Mouse (Mus musculus) 416B (cell line): ENCODE results near the gene Sertad2.

Source experiments
- DNase-seq: peaks from one replicate; pipeline ENCODE4 v3.0.0; 2011; ENCODE audit warnings: low read depth

Gene Sertad2

DNA sequence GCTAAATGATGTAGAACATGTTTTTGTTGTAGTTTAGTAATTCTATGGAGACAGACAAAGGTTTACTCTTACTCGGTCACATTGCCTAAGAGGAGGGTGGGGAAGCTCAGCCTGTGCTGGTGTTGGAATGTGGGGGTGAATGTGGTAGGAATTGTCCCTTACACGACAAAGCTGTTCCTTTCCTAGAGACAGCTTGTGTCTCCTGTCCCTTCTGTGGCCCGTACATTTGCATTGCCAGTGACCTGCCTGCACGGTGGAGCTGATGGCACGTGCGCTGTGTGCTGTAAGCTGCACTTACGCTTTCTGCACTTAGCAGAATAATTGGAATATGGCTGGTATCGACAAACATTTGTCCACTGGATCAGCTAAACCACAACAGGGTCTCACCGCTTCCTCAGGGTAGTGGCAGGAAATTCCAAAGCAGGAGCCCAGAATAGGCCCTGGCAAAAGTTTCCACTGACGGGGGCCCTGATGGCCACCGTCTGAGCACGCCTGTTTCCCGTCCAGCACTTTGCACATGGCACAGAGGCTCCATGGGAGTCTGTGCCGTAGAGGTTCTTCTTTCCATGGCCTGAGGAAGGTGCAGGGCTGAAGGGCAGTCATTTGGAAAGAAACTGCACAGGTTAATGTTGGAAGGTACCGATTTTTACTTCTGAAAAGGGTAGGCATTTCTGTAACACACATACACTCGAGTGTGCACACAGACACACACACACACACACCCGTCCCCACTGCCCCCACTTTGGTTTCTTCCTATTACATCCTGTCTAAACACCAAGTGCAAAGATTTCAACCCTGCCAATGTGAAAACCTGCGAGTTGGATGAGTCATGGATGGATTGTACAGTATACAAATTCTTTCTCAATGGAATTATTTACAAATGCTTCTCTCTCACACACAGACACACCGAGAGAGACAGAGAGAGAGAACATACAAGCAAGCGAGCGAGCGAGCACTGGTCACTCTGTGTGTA lies 51.5 kb downstream of the Sertad2 start:
- DNase-seq, result no peak

DNA sequence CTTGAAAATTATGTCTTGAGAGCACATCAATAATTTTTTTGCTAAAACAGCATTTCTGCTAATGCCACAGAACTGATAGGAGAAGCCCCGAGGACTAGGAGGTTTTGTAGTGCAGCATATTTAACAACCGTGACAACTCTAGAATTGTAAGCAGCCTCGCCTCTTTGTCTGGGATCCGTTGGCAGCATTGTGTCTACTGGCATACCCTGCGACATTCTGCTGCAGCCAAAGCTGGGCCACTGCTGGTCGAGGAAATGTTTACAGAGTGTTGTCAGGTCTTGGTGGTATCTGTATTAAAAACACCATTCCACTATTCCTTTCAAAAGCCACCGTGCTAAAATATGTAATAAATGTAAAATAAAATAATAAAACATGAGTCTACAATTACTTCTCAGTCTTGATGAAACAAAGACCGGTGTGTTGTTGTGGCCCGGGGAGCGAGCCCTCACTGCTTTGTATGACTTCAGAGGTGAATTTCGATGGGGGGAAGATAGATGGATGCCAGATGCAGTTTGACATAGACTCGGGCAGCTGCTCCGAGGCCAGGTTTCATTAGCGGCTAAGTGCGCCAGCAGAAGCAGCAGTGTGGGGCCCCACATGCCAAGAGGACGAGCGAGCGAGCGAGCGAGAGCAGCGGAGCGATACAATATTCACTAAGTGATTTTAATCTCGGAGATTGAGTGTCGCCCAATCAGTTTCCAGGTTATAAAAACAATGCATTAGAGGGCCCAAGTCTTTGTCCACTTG lies 60.2 kb downstream of the Sertad2 start:
- DNase-seq, result no peak

DNA sequence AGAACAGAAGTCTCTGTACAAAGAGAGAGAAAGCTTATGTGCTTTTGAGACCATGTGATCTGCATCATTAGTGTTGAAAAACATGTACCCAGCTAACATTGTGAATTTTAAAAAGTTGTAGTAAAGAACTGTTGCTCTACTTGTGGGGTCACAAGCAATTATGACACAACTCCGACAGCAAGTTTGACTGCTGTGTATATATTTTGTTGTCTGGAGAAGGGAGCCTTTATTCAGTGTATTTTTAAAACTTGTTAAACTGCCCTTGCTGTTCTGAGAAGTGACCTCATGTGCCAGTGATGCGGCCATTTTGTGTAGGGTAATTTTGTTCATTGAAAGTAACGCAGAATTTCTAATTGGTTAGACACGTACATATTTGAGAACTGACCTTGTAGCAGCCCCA lies 61.1 kb downstream of the Sertad2 start:
- no peak for DNase-seq

DNA sequence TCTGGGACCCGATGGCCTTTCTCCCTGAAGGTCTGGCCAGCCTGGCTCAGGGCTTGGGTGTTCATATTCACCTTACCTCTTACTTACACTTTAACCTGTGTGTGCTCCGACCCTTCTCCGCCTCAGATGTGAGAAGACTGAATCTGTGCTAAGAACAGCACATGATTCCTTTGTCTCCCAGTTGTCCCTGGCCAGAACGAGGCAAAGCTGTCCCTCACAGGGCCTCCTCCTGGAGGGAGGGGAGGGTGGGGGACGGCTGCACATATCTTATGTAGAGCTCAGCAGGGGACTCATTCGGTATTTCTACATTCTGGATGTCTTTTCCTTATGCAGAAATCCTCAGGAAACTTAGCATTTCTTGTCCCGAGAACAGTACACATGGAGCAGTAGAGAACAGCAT lies 62.6 kb downstream of the Sertad2 start:
- no peak for DNase-seq

DNA sequence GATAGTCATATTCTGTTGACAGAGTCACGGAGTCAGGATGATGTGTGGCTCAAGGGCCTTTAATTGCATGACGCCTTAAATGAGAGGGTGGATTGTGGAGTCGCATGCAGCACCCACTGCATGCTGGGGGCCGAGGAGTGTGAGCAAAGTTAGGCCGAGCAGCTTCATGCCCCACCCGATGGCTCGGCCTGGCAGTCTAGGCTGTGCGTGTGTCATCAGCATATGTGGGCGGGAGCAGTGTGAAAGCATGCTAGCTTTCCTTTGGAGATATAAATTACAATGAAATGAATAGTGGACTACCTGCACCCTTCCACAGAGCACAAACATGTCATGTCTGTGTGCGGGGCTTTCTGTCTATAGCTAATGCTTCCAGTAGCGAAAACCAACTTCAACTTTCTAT lies 65.4 kb downstream of the Sertad2 start:
- DNase-seq, result no peak

DNA sequence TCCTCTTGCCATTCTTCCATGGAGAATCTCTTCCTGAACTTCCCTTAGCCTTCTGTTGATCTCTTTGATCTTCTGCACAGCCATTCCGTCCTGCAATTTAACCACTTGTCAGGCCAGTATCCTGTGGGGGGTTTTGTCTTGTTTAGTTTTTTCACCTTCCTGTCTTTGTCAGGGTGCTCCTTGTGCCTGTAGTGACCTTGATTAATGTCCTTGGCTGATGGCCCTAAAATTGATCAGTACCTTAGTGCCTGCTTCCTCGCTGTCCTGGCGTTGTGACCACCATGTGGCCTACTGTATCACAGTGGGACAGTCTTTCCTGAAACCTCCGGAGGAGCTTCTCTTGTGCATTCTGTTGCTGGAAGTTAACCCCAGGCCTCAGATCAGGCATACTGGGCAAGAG lies 70.2 kb downstream of the Sertad2 start:
- DNase-seq, result no peak

DNA sequence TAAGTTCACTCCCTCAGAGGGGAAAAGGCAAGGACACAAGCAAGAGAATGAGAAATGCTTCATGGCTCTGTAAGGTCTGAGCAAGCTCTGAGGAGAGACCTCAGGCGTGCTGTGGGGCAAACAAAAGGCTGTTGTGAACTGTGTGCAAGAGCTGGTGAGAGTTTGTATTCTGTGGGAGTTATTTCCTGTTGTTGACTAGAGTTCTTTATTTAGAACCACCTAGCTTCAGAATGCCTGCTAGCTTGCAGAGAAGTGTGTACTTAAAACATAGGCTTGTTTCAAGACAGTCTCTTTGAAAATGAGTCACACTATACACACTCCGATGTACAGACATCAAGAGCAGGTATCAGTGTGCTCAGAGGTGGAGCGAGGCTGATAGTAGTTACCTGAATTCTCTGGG lies 73.0 kb downstream of the Sertad2 start:
- DNase-seq, result no peak

DNA sequence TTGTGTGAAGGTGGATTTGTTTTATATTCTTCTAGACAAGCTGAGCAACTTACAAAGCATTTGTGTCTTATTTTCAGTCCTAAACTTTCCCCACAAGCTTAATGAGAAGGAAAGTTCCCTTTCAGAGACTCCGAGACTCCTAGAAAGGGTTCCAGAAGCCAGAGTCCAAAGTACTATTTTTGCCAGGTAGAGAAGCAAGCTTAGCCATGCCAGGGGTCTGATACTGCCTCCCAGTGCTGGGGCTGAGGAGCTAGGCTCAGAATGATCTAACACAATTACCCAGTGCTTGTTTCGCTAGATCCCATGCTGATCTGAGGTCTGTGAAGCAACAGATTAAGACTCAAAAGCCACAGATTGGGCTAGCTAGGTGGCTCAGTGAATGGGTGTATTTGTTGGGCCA lies 84.1 kb downstream of the Sertad2 start:
- no peak for DNase-seq

DNA sequence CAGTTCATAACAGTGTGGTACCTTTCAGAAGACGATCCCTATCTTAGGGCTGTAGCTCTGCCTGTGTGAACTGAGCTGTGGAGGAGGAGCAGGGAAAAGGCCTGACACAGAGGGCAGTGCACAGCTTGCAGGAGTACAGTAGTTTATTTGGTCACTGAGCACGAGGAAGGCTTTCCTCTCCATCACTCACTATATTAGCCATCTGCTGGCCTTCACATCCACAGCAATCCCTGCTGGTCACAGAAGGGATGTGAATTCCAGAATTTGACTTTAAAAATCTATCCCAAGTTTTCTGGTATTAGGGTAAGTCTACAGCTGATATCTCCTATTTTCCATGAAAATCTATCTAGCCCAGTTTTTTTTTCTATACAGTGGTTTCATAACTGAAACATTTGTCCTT lies 85.2 kb downstream of the Sertad2 start:
- no peak for DNase-seq

DNA sequence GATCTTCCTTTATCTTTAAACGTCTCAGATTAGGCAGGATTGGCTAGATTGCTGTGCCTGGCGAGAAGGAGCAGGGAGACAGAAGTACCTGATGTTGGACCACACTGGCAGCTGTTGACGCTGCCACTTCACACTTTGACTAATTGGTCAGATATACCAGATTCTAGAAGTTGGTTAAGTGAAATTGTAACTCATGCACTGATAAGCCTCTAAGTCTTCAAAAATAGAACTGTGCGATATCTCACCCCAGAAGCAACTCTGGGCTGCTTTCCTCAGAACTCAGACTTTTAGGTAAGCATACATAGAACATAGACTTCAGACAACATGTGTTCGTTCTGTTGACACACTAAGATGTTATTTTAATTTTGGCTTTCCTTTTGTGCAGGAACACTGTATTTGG lies 86.6 kb downstream of the Sertad2 start:
- no peak for DNase-seq

DNA sequence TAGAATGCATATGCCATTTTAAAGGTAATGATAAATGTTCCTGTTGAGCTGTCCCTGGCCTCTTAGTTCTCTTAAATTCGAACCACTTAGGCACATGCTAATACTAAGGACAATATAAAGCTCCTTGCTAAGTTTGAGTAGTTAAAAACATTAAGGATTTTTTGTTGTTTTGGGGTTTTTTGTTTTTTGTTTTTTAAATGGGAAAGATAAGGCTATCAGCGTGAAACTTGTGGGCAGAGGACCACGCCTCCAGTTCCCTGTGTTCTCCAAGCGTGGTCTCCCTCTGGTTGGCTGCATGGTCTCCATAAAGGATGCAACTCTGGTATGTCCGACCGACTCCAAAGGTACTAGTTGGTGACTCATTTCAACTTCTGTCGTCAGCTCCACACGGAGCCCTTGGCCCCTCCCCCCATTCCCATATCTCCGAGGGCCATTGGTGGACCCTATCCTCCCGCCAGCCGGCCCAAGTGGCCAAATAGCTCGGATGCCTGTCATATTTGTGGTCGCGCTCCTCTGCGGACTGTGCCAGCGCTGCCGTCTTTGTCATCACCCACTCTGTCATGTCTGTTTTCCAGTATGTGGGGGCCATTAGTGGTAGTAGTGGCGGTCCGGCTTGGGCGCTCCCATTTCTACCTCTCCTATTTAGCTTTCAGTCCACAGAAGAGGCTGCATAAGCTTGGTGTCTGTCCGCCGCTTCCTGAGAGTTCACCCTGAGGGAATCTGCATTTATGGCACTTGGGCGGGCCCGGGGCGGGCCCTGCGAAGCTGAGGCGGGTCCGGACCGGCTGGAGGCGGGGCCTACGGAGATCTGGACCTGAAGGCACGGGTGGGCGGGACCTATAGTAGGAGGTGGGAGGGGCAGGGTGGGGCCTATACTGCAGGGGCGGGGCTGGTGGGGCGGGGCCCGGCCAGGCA lies 88.2 kb downstream of the Sertad2 start:
- peak; percentile 98 for DNase-seq

DNA sequence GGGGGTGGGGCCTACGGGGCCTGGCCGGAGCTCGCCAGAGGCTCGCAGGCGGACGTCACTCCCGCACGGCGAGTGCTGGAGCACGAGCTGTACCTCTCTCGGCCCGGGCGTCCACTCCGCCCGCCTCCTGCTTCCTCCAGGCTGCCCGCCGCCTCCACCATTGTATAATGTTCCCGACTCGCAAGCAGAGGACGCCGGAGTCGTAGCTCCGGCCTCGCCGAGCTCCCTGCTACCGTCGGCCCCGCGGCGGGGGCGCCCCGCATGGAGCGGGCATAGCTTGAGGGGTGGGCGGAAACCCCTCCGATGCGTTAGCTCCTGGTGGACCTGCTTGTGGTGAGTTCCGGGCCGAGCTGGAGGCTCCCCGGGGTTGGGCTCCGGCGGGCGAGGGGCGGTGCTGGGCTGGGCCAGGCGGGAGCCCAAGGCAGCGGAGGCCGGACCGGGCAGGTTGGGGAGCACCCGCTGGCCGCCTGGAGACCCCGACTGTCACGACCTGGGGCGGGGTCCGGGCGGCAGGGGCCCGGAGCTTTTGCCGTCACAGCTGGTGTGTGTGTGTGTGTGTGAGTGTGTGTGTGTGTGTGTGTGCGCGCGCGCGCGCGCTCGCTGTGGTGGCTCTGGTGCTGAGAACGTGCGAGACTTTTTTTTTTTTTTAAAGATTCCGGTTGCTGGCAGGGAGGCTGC lies 89.0 kb downstream of the Sertad2 start:
- peak; percentile 90 for DNase-seq

DNA sequence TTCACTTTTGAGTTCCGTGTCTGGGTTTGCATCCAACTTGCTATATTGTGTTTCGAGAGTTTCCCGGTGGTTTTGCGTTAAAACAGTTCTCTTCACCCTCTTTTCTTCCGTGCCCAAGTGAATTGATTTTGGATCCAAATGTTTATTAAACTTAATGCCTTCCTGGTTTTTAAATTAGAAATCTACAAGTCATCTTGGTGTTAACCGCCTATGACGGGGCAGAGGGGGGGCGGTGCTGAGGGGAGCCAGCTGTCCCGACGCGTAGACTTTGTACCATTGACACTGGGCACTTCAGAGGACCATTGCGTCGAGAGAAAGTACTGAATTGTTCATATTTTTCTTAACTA lies 89.5 kb downstream of the Sertad2 start:
- DNase-seq, result peak; percentile 88

DNA sequence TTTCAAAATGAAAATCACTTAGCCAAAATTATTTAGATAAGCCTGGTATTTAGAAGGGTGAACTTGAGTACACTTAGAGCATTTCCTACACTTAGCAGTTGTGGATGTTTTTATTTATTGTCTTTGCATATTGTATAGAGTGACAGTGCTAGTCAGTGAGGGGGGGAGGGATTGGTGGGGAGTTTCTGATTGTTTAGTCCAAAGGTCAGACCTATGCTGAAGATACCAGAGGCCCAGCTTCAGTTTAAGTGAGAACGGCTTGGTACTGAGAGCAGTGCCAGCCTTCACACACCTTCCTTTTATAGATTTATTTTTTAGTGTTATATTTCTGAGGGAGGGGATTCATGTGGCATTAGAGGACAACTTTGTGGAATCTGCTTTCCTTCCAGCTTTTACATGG lies 91.5 kb downstream of the Sertad2 start:
- DNase-seq, result no peak

DNA sequence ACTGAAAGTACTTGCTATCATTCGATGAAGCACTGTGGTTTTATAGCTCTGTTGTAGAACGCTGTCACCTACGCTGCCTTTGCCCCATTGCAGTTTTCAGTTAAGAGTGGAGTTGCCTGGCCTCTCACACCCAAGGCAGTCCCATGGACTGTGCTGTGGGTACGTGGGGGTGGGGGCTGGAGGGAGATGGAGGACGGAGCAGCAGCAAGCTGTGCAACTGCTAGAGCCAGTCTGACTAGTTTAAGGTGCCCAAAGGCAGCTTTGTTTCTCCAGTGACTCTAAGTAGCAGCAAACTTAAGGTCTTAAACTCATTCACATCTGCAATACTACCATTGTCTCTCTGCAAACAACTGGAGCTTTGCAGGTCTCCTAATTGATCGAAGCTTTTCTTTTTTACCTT lies 92.6 kb downstream of the Sertad2 start:
- no peak for DNase-seq

DNA sequence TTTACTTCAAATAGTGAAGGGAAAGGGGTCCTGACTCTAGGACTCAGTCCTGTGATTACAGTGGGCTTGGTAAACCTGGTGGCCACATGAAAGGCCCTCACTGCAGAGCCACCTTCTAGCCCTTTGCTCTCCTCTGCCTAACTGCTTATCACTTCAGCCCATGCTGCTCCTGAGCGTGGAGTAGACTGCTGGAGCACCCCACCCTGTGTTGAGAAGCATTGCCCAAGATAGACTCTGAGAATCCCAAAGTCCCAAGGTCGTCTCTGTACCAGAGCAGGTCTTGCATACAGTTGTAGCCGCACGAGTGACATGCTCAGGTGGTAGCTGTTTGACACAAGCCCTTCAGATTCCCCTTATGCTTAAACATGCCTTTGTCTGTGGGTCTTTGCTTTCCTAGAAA lies 93.1 kb downstream of the Sertad2 start:
- no peak for DNase-seq

DNA sequence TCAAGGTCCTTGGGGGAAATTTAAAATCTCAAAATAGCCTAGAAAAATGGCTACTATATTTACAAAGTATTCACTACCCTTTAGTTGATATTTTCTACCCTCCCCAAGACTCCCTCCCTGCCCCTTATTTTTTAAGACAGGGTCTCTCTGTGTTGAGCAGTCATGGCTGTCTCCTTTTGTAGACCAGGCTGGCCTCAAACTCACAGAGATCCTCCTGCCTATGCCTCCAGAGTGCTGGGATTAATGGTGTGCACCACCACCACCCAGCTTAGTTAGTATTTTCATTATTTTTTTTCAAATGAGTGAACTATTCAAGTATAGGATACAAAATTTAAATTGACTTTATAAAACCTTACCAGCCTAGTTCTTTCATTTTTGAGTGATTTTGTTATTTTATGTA lies 94.0 kb downstream of the Sertad2 start:
- DNase-seq, result no peak

DNA sequence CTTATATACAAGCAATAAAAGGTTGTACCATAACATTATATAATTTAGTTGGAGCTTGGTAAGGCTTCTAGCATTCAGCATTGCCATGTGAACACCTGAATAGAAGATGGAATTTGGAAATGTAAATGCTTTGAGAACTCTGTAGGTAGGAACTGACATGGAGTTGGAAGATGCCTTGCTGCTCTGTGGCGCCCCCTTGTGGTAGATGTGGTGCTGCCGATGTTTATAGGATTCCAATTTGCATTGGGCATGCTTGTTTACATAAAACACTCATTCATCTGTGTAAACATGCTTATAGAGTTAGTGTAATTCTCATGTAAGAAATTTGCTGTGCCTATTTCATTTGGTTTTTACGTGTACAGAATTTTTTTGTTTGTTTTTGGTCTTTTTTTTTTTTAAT lies 95.8 kb downstream of the Sertad2 start:
- peak; percentile 75 for DNase-seq

DNA sequence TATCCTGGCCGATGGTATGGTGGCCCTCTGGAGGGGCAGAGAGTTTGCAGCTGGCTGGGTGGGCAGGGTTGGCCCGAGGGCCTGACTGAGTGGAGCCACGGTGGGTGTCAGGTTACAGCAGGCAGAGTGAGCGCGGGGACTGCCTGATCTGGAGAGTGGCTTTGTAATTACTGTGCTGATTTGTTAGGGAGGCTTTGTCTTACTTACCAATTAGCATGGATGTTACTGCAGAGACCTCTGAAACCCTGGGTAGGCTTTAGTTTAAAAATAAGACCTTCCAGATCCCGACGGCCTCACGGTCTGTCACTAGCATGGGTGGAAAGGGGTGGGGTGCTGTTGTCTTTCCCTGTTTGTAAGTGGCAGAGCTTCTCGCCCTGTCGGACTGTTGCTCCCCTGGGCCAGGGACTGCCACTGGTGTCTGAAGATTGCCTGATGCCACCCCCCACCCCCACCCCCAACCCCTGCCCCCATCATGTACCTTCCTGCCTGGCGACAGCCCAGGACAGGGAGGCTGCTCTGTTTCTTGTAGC lies 96.9 kb downstream of the Sertad2 start:
- peak; percentile 76 for DNase-seq

DNA sequence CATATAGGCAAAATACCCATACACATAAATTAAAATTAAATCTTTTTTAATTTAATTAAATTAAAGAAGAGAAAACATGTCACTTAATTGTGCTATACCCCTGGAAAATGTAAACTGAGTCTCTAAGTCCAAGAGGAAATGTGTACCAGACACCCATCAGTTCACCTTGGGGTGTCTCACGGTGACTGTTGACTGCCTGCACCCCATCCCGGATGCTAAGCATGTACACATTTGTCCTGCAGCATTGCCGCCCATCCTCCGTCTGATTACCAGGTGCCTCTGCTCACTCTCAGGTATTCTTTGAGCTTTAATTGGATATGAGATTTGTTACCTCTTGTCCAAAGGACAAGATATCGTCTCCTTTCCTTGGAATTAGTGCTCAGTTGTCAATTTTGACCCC lies 99.3 kb downstream of the Sertad2 start:
- DNase-seq, result no peak

DNA sequence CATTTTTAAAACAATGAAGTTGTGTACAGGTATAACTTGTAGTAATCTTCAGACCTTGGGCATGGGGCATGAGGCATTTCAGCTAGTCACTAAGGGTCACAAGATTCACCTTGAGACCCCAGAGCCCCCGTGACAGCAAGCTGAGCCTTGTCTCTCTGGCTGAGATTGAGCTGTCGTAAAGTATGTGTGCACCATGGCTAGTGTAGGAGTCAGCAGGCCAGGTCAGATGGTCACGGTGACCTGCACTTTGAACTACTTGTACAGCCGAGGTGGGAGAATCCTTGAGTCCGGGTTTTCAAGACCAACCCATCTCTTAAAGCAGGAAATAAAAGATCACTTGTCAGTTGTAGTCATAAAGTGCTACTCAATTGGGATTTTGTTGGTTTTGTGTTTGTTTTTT lies 100.1 kb downstream of the Sertad2 start:
- no peak for DNase-seq

DNA sequence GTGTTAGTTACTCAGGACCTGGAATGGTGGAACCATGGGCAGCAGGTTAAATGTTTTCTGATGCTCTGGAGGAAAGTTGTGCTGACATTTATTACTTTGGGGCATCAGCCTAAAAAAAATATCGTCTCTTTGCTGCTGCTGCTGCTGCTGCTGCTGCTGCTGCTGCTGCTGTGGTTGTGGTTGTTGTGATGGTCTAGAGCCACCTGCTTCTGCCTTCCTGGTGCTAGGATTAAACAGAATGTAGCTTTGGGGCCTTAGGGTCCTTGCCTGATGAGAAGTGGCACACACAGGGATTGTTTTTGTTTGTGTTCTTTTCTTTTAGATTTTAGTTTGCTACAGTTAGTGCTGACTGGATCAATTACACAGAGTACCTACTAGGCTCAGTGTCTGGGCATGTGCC lies 101.1 kb downstream of the Sertad2 start:
- no peak for DNase-seq
